Mouse (Mus musculus) left cerebral cortex, postnatal 4 days (tissue): ENCODE measurements around the gene Derl3. TPM values are rescaled to one million over a fixed set of nuclear protein-coding genes. Genes with fewer than 3 reads are reported as not detected.
"Not testable (repeated sequence)": the region's sequence is repeated elsewhere in the genome, so short reads cannot be mapped to it uniquely, and the experiment has no call there.

ENCODE experiments used
- DNase-seq: peaks from one replicate; pipeline ENCODE4 v3.0.0-alpha.2; 2022
- intact Hi-C: fragments of 180-260 bp; cut with DNase I; formaldehyde crosslinking; loops from one replicate; pipeline ENCODE4 v1.15.1; 2025
- total RNA-seq, 2 experiments: library from RNA; stranded (reverse); gene quantifications; 2 replicates each; pipeline ENCODE4 v1.2.3; 2021

The Derl3 gene
- total RNA-seq, 2 experiments from 2014 or later, result 2.1 to 2.7 TPM

DNA sequence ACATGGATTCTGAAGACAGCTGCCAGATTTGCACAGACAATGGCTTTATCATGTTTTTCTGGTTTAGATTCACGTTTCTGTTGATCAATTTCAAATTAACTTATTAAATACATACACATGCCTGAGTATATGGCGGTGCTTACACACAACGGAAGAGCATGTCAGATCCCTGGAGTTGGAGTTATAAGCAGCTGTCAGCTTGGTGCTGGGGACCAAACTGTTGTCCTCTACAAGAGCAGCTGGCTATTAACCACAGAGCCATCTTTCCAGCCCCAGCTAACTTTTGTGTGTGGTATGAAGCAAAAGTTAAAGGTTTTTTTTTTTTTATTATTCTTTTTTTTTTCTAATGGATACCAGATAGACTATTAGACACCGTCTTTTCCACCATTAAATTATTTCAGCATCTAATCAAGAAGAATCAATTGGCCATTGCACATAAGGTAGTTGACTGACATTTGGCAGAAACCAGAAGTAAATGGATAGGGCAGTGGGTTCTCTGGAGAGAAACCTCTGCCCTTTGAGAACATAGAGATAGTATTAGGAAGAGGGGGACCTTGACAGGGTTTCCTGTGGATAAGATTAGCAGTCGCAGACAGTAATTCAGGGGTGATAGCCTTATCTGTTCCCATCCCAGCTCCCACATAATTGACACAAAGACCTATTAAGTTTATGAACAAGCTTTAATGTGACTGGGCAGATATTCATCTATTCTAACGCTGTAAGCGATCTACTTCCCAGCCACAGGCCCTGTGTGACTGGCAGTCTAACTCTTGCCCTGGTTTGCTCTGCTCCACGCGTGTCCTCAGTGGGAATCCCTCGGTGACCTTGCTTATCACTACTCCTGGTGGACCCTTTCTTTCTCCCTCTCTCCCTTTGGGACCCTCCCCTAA is 20.9 kb upstream of the Derl3 start:
- no peak for DNase-seq
- intact Hi-C loops, result no loop called here

DNA sequence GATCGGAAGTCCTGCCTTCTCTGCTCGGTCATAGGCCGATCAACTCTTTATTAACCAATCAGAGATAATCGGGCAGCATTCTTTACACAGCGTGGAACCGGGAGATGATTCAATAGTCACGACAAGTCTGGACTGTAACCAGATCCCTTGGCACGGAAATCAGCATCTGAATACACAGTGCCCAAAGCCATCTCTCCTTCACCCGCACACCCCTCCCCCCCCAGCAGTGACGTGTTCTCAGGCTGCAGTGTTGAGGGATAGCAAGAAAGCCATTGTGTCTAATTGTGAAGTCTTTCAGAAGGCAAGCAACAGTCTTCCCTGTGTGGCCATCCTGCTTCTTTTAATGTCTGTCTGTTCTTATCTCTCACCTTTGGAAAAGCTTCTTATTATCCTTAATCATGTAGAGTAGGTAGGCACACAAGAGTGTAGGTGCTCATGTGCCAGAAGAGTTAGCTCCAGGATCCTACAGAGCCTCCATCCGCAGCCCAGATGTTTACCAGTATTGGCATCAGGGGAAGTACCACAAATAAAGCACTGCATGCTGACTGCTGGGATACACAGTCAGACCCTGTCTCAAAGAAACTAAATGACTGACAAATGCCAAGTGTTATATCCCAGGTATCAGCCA is 20.2 kb upstream of the Derl3 start:
- intact Hi-C loops, result no loop called here

DNA sequence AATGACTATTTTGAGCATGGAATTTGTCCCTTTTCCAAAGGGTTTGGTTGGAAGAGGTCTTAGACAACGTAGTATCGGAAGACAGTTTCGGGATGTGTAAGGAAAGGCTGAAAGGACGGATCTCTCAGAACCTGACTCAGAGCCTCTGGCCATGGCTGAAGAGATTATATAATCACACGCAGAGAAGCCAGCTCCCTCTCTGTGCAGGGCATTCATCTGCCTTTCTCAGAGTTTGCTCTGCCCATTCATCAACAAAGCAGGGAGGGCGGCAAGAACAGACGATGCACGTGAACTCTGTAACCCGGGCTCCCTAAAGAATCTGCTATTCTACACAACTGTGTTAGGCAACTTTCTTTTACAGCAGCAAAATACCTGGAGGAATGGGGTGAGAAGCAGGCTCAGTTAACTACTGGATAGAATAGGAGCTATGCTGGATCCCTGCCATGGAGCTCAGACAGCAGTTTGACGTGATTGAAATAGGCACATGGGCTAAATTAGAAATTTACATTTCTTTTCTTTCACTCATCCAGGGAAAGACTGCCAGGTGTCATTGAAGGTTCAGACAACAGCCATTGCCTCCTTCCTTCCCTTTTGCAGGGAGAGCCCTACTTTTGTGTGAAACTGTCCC is 19.6 kb upstream of the Derl3 start:
- no peak for DNase-seq
- intact Hi-C loops, result no loop called here

More for the DNA sequence above, 20.2 kb upstream of the Derl3 start:
- DNase-seq, result peak; percentile 96

DNA sequence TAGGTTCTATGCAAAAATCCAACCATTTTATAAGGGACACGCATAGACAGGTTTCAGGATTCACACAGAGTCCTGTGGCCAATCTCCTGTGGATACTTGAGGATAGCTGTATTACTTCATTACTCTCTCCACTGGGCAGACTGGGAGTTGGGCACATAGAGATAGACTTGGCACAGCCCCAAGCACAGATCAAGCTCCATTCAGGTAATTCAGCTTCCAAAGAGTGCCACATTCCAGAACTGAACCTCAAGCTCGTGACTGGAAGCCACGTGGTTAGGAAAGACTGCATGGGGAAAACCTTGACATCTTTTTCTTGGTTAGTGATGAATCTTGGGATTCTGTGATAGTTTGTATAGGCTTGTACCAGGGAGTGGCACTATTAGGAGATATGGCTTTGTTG is 14.4 kb upstream of the Derl3 start:
- intact Hi-C loops, result no loop called here
- no peak for DNase-seq

DNA sequence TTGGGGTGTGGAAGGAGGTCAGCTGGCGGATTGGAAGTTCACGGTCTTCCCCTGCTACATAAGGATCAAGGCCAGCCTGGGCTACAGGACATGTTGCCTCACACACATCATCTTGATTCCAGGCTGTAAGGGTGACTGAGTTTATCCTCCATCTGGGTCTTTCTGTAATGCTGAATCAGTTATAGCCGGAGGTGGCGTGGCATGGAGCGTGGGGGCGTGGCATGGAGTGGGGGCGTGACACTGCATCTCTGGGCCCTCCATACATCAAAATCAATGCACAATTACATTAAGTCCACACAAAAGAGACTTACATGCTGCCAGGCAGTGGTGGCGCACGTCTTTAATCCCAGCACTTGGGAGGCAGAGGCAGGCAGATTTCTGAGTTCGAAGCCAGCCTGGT is 12.9 kb upstream of the Derl3 start:
- intact Hi-C loops, result no loop called here
- no peak for DNase-seq

DNA sequence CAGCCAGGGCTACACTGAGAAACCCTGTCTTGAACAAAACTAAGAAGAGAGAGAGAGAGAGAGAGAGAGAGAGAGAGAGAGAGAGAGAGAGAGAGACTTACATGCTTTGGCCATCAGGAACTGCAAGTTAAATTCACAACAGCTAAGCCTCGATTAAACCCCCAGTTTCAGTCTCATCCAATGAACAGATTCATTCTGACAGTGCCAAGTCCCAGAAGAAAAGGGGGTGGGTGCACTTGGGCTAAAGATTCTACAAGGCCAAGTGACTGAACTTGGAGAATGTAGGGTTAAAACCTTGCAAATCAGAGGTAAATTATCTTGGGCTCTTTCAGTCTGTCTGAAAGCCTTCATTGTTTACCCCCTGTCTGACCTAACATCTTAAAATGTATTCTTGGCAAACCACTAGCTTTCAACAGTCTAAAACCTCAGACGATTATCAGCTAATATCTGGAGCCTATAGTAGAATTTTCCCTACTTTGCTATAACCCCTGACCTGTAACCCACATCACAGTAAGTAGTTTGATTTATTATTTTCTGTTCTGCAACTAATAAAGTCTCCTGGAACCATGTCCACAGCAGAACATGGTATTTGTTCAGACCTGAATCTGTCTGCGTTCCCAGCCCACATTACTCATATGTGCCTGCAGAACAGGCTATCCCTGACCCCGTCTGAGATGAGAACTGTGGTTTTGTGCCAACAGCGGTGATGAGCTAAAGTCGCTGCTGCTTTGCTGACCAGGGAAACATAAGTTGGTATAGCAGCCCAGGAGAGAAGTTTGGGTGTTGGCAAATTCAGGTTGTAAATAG is 12.2 kb upstream of the Derl3 start:
- DNase-seq, result no peak
- intact Hi-C loops, result no loop called here

DNA sequence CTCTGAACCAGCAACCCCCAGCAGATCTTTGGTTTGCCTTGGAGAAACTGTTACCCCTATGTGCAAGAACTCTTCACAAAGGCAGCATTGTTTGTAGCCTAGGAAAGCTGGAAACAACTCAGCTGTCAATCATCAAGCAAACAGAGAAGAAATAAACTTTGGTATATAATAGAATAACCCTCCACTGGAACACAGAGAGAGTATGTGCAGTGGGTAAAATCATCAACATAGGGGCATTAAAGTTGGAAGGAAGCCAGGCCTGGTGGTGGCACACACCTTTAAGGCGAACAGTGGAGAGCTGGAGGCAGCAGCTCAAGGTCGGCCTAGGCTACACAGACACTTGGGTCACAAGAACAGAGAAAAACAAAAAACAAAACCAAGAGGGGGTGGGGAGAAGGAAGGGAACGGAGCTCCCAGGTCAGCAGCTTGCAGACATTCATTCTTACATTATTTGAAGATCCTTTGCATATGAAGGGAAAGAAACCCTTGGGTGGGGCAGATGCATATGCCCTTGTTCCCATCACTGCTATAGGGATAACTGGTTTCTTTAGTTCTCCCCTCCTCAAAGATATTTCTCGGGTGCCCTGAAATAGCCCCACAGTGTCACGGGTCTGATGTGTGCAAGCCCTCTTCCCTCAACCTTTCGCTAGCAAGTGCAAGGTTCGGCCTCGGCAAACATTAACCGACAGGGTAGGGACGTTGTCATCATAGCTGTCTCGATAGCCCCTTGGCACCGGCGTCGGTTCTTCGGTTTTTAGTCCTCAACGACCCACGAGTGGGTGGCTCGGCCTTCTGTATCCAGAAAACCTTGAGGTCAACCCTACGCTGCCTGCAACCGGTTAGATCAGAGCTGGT is 11.4 kb upstream of the Derl3 start:
- intact Hi-C loops, result no loop called here
- DNase-seq, result no peak

DNA sequence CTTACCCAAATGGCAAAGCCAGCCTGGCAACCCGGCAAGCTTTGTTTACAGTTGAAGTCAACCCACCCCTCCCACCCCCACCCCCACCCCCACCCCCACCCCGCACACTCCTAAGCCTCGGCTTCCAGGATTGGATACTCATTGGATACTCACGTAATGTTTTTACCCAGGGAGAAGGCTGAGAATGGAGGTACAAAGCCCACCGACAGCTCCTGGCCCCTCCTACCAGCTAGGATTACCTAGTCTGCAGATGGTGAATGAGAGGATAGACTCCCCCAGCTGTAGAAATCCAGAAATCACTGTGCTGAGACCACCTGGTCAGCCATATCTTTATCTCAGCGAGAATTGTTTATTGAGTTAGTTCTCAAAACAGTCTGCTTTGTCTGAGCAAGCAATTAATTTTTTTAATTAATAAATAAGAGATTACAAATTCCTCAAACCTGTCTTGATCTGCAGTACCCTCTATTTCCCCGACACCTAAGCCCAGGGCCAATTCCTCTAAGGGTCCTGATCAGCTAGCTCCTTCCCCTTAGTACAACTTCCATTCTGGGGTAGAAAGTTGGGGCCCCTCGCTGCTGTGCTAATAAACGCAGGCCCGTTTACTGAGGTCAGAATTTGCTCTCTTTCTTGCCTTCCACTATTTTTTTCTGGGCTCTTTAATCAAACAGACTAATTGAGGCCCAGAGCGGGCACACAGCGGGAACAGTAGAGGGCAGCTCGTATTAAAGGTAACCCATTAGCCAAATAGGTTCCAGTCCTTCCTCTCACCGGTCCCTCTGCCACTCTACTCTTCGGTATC is 10.6 kb upstream of the Derl3 start:
- intact Hi-C loops, result no loop called here
- DNase-seq, result no peak

DNA sequence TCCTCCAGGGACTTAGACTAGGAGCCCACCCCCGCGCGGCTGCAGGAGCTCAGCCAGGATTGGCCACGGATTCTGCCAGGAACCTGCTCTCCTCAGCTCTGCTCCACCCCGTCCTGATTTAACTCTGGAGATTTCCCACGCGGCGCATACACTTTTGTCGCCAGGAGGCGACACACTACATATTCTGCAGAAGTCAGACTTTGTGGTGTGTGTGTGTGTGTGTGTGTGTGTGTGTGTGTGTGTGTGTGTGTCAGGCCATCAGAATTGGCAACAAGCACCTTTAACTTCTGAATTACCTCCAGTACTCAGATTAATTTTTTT is 10.0 kb upstream of the Derl3 start:
- intact Hi-C loops, result no loop called here
- peak; percentile 83 for DNase-seq

DNA sequence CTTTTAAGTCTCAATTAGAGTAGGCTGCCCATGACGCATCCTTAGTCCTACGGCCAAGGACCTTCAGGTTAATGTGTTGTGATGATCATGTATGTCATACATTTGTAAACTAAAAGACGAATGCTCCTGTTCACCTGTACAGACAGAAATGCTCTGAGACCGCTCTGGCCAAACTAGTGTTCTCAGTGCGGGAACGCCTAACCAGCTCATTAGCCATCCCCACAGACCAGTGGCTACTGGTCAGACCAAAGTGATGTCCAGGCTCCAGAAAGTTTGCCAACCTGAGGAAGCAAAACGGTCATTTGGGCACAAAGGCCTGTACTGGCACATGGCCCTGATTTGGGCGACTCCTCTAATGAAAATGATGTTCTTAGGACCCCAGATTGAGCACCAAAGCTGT is 8.5 kb upstream of the Derl3 start:
- intact Hi-C loops, result no loop called here
- DNase-seq, result no peak

DNA sequence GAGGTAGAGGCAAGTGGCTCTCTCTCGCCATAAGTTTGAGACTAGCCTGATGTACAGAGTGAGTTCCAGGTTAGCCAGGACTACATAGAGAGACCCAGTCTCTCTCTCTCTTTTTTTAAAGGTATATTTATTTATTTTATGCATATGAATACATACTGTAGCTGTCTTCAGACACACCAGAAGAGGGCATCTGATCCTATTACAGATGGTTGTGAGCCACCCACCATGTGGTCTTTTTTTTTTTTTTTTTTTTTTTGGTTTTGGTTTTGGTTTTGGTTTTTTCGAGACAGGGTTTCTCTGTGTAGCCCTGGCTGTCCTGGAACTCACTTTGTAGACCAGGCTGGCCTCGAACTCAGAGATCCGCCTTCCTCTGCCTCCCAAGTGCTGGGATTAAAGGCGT is 5.7 kb upstream of the Derl3 start:
- DNase-seq, intact Hi-C loops: not testable (repeated sequence)

DNA sequence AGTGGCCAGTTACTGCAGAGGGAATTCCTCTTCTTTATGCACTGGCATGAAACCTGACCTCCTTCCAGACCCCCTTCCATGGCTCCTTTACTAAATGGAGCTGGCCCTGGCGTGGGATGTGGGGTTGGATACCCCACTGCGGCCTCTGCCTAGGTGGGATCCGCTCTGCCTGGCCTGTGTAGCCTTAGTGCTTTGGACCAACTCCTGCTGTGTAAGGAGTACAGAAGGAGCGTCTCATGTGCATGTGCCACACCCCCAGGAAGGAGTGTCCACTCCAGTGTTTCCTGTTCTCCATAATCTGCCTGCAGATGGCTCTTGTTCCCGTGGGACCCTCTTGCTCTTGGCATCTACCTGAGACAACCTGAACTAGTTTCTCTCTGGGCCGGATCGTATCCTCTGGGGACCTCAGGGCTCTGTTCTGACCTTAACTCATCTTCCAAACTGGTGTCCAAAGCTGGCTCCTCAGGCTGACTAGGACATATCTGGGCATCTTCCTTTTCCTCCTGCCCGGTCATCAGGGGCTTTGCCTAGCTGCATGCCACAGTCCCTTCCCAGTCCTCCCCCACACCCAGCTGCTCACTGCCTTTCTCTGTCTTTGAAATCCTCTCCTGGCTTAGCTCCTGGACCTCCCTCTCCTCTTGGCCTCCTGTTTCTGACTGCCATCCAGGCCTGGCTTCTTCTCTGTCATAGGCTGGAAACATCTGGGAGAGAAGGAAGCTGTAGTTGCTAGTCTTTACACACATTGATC is 3.6 kb upstream of the Derl3 start:
- peak; percentile 24 for DNase-seq
- intact Hi-C loops, result no loop called here

DNA sequence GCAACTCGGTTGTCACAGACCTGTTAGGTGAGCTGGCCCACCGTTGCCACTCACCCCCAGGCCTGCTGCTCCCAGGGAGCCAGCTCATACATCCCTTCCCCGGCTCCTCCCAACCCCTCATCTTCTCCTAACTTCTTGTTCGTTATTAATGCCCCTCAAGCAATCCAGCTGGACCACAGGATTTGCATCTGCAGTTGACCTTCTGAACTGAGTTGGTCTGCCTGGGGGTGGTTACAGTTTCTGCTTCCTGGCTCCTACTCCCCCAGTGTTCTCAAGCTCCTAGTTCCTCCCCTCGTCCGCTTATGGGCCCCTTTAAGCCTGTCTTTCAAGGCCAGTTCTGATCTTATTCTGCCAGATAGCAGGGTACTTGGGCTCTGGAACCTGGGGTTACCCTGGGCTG is 1.4 kb downstream of the Derl3 start:
- intact Hi-C loops, result no loop called here
- no peak for DNase-seq

DNA sequence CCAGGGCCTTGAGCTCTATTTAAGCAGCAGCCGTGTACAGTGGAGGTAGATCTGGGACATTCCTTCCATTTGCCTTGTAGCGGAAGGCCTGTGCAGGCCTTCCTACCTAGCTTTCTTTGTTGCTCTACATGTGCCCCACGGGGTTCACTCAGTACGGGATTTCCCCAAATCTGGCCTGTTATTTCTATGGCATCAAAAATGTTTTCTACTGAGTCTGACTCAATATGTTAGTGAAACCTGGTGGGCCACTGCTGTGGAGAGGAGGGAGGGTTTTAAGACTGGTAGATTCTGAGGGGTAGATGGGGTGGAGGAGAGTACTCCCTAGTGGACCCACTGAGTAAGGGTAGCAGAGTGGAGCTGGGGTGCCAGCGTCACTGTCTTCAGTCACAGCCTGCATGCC is 2.5 kb downstream of the Derl3 start:
- intact Hi-C loops, result loop anchor here (5.0 kb wide), 1 partner anchor 57 kb away; the partner anchor contains the start of gene Gm5134
- no peak for DNase-seq

DNA sequence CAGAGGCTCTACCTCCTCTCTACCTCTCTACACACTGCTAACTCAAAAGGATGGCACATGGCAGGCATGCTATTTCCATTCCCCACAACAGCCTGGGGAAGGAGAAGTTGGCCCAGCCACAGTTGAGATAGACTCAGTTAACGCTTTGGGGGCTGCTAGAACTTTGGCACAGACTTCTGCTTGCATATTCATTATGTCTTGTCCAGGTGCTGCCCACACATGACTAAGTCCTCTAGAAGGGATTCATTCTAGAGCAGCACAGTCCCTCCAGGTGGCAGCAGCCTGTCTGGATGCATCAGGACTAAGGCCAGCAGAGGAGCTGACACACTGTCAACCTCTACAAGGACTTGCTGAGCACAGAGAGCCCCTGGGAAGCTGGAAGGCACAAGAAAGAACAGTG is 3.0 kb downstream of the Derl3 start:
- no peak for DNase-seq
- intact Hi-C loops, result loop anchor here (5.0 kb wide), 1 partner anchor 56 kb away; the partner anchor contains the start of gene Gm5134

DNA sequence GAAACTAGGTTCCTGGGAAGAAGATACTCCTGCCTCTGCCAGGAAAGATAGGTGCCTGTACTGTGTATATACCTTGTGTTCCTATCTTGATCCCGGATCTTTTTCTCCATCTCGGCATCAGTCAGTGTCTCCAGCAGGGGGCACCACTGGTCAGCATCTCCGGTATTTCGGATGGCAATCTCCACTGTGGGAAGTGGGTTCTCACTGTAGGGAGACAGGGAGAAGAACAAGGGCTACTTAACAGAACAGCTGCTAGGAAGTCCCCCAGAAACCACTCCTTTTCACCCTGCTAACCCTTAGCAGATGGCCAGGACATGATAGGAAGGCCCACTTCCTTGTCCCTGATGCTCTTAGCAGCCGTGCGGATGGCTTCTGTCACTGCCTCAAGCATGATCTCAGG is 4.2 kb downstream of the Derl3 start:
- DNase-seq, result peak; percentile 77
- intact Hi-C loops, result loop anchor here (5.0 kb wide), 1 partner anchor 55 kb away; the partner anchor contains the start of gene Gm5134

DNA sequence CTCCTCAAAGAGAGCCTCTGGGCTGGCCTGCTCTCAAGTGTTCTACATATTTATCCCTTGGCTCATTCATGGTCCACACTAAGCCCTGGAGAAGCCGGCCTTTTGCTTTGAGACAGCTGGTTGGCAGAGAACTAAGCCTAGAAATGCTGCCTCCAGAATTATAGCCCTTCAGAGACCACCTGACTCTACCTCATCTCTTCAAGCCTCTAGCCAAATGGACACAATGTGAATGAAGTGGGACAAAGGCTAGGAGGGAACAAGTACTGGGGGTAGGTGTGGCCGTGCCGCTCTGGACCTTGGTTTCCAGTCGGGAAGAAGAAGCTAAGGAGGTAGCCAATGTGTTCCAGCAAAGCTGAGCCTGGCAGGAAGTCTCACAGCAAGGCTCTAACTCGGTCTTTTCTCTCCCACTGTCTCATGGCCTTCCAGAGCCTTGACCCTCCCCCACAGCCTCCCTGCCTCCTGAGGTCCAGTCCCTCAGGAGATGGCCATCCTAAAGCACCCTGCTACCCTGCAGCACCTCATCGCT is 4.9 kb downstream of the Derl3 start:
- DNase-seq, result no peak
- intact Hi-C loops, result loop anchor here (5.0 kb wide), 1 partner anchor 54 kb away; the partner anchor contains the start of gene Gm5134

DNA sequence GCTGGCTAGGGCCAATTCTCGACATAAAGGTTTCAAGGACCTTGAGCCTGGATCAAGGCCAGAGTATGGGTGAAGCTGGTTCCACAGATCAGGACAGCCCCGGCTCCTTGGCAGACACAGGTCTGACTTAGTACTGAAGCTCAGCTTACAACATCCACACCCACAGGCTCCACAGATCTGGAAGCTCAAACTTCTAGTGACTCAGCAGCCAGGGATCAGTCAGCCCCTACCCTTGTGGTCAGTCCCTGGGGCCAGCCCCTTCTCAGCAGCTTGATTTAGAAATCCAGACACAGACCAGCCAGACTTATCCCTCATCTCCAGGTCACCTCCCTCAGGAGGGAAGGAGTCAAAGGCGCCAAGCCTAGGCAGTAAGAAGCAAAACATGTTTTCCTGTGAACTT is 5.6 kb downstream of the Derl3 start:
- intact Hi-C loops, result loop anchor here (5.0 kb wide), 1 partner anchor 53 kb away; the partner anchor contains the start of gene Gm5134
- no peak for DNase-seq
